Mouse (Mus musculus) myocyte (in vitro differentiated cells): Measurements from ENCODE around the gene Dnajb12. TPM values are rescaled to one million over a fixed set of nuclear protein-coding genes. Genes with fewer than 3 reads are reported as not detected.

Experiments
- H3K27me3 ChIP-seq: one replicate; pipeline ENCODE4 v1.6.1; 2011; ENCODE audit not compliant: control insufficient read depth, insufficient read depth, insufficient read length
- H3K36me3 ChIP-seq: one replicate; pipeline ENCODE4 v1.6.1; 2011; ENCODE audit not compliant: control insufficient read depth, insufficient read depth
- H3K4me2 ChIP-seq: one replicate; pipeline ENCODE4 v1.6.1; 2011; ENCODE audit warnings: low read depth, control low read depth
- H3K4me3 ChIP-seq: one replicate; pipeline ENCODE4 v1.5.1; 2011; ENCODE audit warnings: mild to moderate bottlenecking, control low read depth, moderate library complexity
- H3K79me2 ChIP-seq: one replicate; pipeline ENCODE4 v1.6.1; 2011; ENCODE audit not compliant: control insufficient read depth, insufficient read depth
- H3ac ChIP-seq: one replicate; pipeline ENCODE4 v1.6.1; 2011; ENCODE audit not compliant: control insufficient read depth, insufficient read length
- CEBPB ChIP-seq: IDR thresholded peaks from 2 replicates; pipeline ENCODE4 v1.6.1; 2011; ENCODE audit warnings: mild to moderate bottlenecking, moderate library complexity; ENCODE audit not compliant: poor library complexity, insufficient read depth, severe bottlenecking
- E2F4 ChIP-seq: IDR thresholded peaks from one replicate; pipeline ENCODE4 v1.6.1; 2011; ENCODE audit warnings: mild to moderate bottlenecking, control low read depth, moderate library complexity; ENCODE audit not compliant: insufficient read depth
- MAX ChIP-seq: IDR thresholded peaks from one replicate; pipeline ENCODE4 v1.6.1; 2011; ENCODE audit warnings: low read depth, mild to moderate bottlenecking, control low read depth
- MYOD1 ChIP-seq, 3 experiments: IDR thresholded peaks; one replicate each; pipeline ENCODE4 v1.6.1; 2011; ENCODE audit warnings: control low read depth in 2 of 3, low read depth in 2 of 3, mild to moderate bottlenecking in 2 of 3, moderate library complexity in 1 of 3; ENCODE audit not compliant: insufficient read length in 2 of 3, control insufficient read depth in 1 of 3
- MYOG ChIP-seq, 3 experiments: IDR thresholded peaks; one replicate each; pipeline ENCODE4 v1.6.1; 2011; ENCODE audit warnings: control low read depth in 2 of 3, low read depth in 2 of 3, mild to moderate bottlenecking in 2 of 3; ENCODE audit not compliant: insufficient read length in 2 of 3, control insufficient read depth in 1 of 3, insufficient read depth in 1 of 3
- POLR2A ChIP-seq: IDR thresholded peaks from one replicate; pipeline ENCODE4 v1.6.1; 2011; ENCODE audit warnings: low read depth, mild to moderate bottlenecking, control low read depth, moderate library complexity; ENCODE audit not compliant: insufficient read length
- POLR2AphosphoS2 ChIP-seq: IDR thresholded peaks from one replicate; pipeline ENCODE4 v1.6.1; 2011; ENCODE audit warnings: low read depth, control low read depth; ENCODE audit not compliant: insufficient read length
- REST ChIP-seq: IDR thresholded peaks from one replicate; pipeline ENCODE4 v1.6.1; 2011; ENCODE audit warnings: mild to moderate bottlenecking, control low read depth, moderate library complexity; ENCODE audit not compliant: insufficient read depth, insufficient read length
- SRF ChIP-seq: IDR thresholded peaks from one replicate; pipeline ENCODE4 v1.6.1; 2011; ENCODE audit warnings: low read depth; ENCODE audit not compliant: control insufficient read depth, insufficient read length
- TCF12 ChIP-seq: IDR thresholded peaks from one replicate; pipeline ENCODE4 v1.6.1; 2011; ENCODE audit warnings: mild to moderate bottlenecking, control low read depth; ENCODE audit not compliant: poor library complexity, insufficient read depth, severe bottlenecking
- TCF3 ChIP-seq: IDR thresholded peaks from one replicate; pipeline ENCODE4 v1.6.1; 2011; ENCODE audit warnings: low read depth, control low read depth; ENCODE audit not compliant: insufficient read length
- USF1 ChIP-seq: IDR thresholded peaks from one replicate; pipeline ENCODE4 v1.6.1; 2011; ENCODE audit warnings: low read depth, mild to moderate bottlenecking, control low read depth, moderate library complexity
- polyA plus RNA-seq: library from polyadenylated mRNA; unstranded; fragments of >200 nt; fragmentation: generic; extraction: Trizol; gene quantifications from one replicate; pipeline ENCODE4 v1.2.1, GENCODE M21; 2012; ENCODE audit warnings: missing spikeins

The Dnajb12 gene
- polyA plus RNA-seq, 1 experiment, result 45.2 TPM

GRCm38 (mm10) chr10:59916649-59917048 lies 37.3 kb downstream of the Dnajb12 start:
- Histone ChIP-seq H3K4me2 (peak overlapping the region; percentile 55), H3K79me2 (no peaks in the 10 kb centered on the region), H3K27me3 (no peaks in the 10 kb centered on the region), H3K4me3 (no peak overlapping the region), H3K36me3 (no peaks in the 10 kb centered on the region), H3ac (no peak overlapping the region)
- TF ChIP-seq POLR2AphosphoS2, result no peak
- TF ChIP-seq MYOG (IDR thresholded peaks at IDR 0.05; ENCODE audit: control insufficient read depth in 1 of 3, insufficient read depth in 1 of 3, insufficient read length in 2 of 3, low read depth in 2 of 3), result no peak
- TF ChIP-seq MAX, result no peak

- TF ChIP-seq TCF3, result no peak
- TF ChIP-seq REST, result no peak
- peak; percentile 87 for TF ChIP-seq CEBPB
- TF ChIP-seq POLR2AphosphoS2, result no peak
- Histone ChIP-seq H3K36me3 (no peaks in the 10 kb centered on the region), H3K4me3 (no peak overlapping the region), H3K27me3 (no peaks in the 10 kb centered on the region), H3ac (no peak overlapping the region), H3K79me2 (no peaks in the 10 kb centered on the region), H3K4me2 (peak overlapping the region; percentile 15)
These were observed 38.8 kb downstream of the Dnajb12 start for GRCm38 (mm10) chr10:59918111-59918510.

GRCm38 (mm10) chr10:59919494-59920181 lies 40.3 kb downstream of the Dnajb12 start:
- Histone ChIP-seq H3K4me2 (peak overlapping the region; percentile 88), H3K36me3 (no peaks in the 10 kb centered on the region), H3K4me3 (peak overlapping the region; percentile 5), H3K27me3 (no peaks in the 10 kb centered on the region), H3ac (no peak overlapping the region), H3K79me2 (no peaks in the 10 kb centered on the region)
- TF ChIP-seq TCF3, result peak; percentile 38
- 0 out of 2 replicates have a peak, but pooled peaks have one; percentile 1 for TF ChIP-seq CEBPB
- no peak for TF ChIP-seq SRF
- TF ChIP-seq USF1, result no peak
- peak; percentile 63 to 93 (median 85) for TF ChIP-seq MYOD1 (IDR thresholded peaks at IDR 0.05; ENCODE audit: control insufficient read depth in 1 of 3, insufficient read length in 2 of 3, low read depth in 2 of 3)
- TF ChIP-seq E2F4, result no peak
- peak; percentile 28 for TF ChIP-seq POLR2A
- no peak for TF ChIP-seq MAX
- TF ChIP-seq MYOG (IDR thresholded peaks at IDR 0.05; ENCODE audit: control insufficient read depth in 1 of 3, insufficient read depth in 1 of 3, insufficient read length in 2 of 3, low read depth in 2 of 3), result peak; percentile 50 to 84 (median 74)
- no peak for TF ChIP-seq REST
- TF ChIP-seq TCF12, result peak; percentile 56
- TF ChIP-seq POLR2AphosphoS2, result no peak

- TF ChIP-seq REST (no peak), MYOD1 (IDR thresholded peaks at IDR 0.05; ENCODE audit: control insufficient read depth in 1 of 3, insufficient read length in 2 of 3, low read depth in 2 of 3) (peak in 2 of 3 experiments; percentile 71 to 73), TCF12 (no peak)
- Histone ChIP-seq H3K4me3 (peak overlapping the region; percentile 5), H3K79me2 (no peaks in the 10 kb centered on the region), H3K4me2 (peak overlapping the region; percentile 88), H3K36me3 (no peaks in the 10 kb centered on the region), H3K27me3 (no peaks in the 10 kb centered on the region), H3ac (peak overlapping the region; percentile 41)
These were observed 41.1 kb downstream of the Dnajb12 start for GRCm38 (mm10) chr10:59920485-59920809.

- no peaks in the 10 kb centered on the region for H3K79me2 ChIP-seq
- H3K4me2 ChIP-seq, result peak overlapping the region; percentile 88
- H3K4me3 ChIP-seq, result peak overlapping the region; percentile 5
- TF ChIP-seq SRF, result no peak
- TF ChIP-seq CEBPB, result no peak
- TF ChIP-seq TCF12, result no peak
- peak in 1 of 3 experiments; percentile 57 for TF ChIP-seq MYOD1 (IDR thresholded peaks at IDR 0.05; ENCODE audit: control insufficient read depth in 1 of 3, insufficient read length in 2 of 3, low read depth in 2 of 3)
- TF ChIP-seq E2F4, result no peak
- peak; percentile 14 for TF ChIP-seq MAX
- no peak for TF ChIP-seq TCF3
- TF ChIP-seq MYOG (IDR thresholded peaks at IDR 0.05; ENCODE audit: control insufficient read depth in 1 of 3, insufficient read depth in 1 of 3, insufficient read length in 2 of 3, low read depth in 2 of 3), result peak in 1 of 3 experiments; percentile 31
- TF ChIP-seq POLR2A, result peak; percentile 49
- TF ChIP-seq REST, result no peak
- TF ChIP-seq POLR2AphosphoS2, result peak; percentile 64
- TF ChIP-seq USF1, result peak; percentile 28
- peak overlapping the region; percentile 41 for H3ac ChIP-seq
- H3K36me3 ChIP-seq, result no peaks in the 10 kb centered on the region
- H3K27me3 ChIP-seq, result no peaks in the 10 kb centered on the region
These were observed 41.7 kb downstream of the Dnajb12 start for GRCm38 (mm10) chr10:59920810-59921681.
